Mouse (Mus musculus) liver, embryonic 12.5 days (tissue): ENCODE measurements around the gene Slc25a28. TPM values are rescaled to one million over a fixed set of nuclear protein-coding genes. Genes with fewer than 3 reads are reported as not detected.
A peak's percentile ranks its signal among the peaks of the same experiment; 100 is the strongest.

ENCODE experiments used
- ATAC-seq: fragments of 200-750 bp; cut with Nextera tagmentation; 2 replicates; pipeline ENCODE4 v1.8.0; 2017; ENCODE audit warnings: moderate number of reproducible peaks, mild to moderate bottlenecking, moderate library complexity
- H3K27ac ChIP-seq: fragments of 300-500 bp; sonication (generic); 2 replicates; pipeline ENCODE4 v1.5.1; 2016; ENCODE audit warnings: mild to moderate bottlenecking
- H3K27me3 ChIP-seq: fragments of 300-500 bp; sonication (generic); replicated peaks from 2 replicates; pipeline ENCODE4 v1.6.1; 2016; ENCODE audit warnings: mild to moderate bottlenecking, moderate library complexity
- H3K36me3 ChIP-seq: fragments of 300-500 bp; sonication (generic); 2 replicates; pipeline ENCODE4 v1.6.1; 2016; ENCODE audit warnings: mild to moderate bottlenecking, moderate library complexity
- H3K4me1 ChIP-seq: fragments of 300-500 bp; sonication (generic); 2 replicates; pipeline ENCODE4 v1.6.1; 2016
- H3K4me2 ChIP-seq: fragments of 300-500 bp; sonication (generic); 2 replicates; pipeline ENCODE4 v1.6.1; 2016; ENCODE audit warnings: mild to moderate bottlenecking, moderate library complexity
- H3K4me3 ChIP-seq: fragments of 300-500 bp; sonication (generic); 2 replicates; pipeline ENCODE4 v1.5.1; 2016; ENCODE audit warnings: mild to moderate bottlenecking, moderate library complexity
- H3K9ac ChIP-seq: fragments of 300-500 bp; sonication (generic); 2 replicates; pipeline ENCODE4 v1.6.1; 2016; ENCODE audit warnings: mild to moderate bottlenecking, moderate library complexity
- H3K9me3 ChIP-seq: fragments of 300-500 bp; sonication (generic); replicated peaks from 2 replicates; pipeline ENCODE4 v1.6.1; 2016; ENCODE audit warnings: mild to moderate bottlenecking, moderate library complexity
- WGBS: fragments of 180-500 bp; shearing (Covaris S2); methylation state at CpG from one replicate; pipeline ENCODE4 v1.1.7; 2016; ENCODE audit not compliant: insufficient replicate concordance; 5-methylcytosine and 5-hydroxymethylcytosine counted together
- polyA plus RNA-seq: library from polyadenylated mRNA; unstranded; fragments of >200 nt; fragmentation: Nextera tagmentation; extraction: Ambion mirVana; gene quantifications from 2 replicates; pipeline ENCODE4 v1.2.1, GENCODE M21; 2016

The Slc25a28 gene
- polyA plus RNA-seq, 1 experiment from 2014 or later: 13.4 TPM

DNA sequence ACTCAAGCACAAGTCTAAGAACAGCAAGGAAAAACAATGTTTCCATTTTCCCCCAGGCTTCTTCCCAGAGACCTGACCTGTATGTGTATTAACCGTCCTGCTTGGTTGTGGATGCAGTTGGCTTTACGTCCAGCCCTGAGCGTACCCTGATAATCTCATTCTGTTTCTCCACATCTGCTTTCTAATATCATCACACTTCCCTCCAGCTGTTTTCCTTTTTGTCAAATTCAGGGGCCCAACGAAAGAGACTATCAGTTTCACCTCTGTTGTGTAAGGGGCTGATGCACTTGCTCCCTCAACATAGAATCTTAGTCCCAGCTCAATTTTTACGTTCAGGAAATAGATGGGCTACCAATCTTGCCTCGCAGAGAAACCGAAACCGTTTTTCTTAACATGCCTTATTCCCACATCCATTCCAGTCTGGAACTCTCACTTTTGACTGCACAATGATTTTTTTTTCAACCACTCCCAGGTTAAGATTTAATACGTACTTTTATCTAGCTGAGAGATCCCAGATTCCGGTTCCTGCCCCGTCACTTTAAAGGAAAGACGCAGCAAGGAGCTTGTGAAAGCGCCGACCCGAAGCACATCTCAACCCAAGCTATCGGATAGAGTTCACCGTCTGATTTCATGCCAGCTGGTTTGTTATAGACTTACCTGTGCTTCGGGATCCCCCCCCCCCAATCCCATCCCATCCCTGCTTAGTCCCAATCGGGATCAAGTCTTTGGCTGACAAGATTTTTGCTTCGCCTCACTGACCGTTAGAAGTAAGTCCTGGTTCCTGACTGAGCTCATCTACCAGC is 967 bp downstream of the Slc25a28 start:
- H3K9ac ChIP-seq: peak overlapping the region; percentile 96
- H3K27ac ChIP-seq: peak overlapping the region; percentile 91
- peak overlapping the region; percentile 93 for H3K4me2 ChIP-seq
- H3K9me3 ChIP-seq: no peaks in the 10 kb centered on the region
- peaks cover 48% of the 10 kb centered on the region for H3K4me1 ChIP-seq
- ATAC-seq: no peak
- 3% methylated on average over 21 of the region's 21 CpGs for WGBS
- H3K27me3 ChIP-seq: no peaks in the 10 kb centered on the region
- peak overlapping the region; percentile 96 for H3K4me3 ChIP-seq
- peaks cover 6% of the 10 kb centered on the region; the same call in 1 of the 2 replicates for H3K36me3 ChIP-seq

DNA sequence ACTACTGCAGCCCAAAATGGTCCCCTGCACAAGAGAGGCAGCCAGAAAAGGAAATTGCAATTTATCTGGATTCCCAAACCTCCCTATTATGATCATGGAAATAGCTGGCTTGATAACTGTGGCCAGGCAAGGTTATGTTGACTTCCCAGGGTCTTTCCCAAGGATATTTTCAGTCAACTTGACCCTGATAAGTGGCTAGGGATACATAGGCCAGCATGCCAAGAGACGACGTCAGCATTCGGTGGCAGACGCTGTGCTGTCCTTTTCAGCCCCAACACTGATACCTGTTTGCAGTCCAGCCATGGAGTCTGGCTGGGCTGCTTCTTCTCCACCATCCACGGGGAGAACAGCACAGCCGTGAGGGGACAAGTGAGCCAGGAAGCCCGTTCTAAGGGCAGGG is 3.6 kb downstream of the Slc25a28 start:
- H3K9ac ChIP-seq: no peak overlapping the region
- ATAC-seq: no peak
- H3K9me3 ChIP-seq: no peaks in the 10 kb centered on the region
- no peak overlapping the region for H3K4me3 ChIP-seq
- peaks cover 15% of the 10 kb centered on the region for H3K36me3 ChIP-seq
- 76% methylated on average over 7 of the region's 7 CpGs for WGBS
- H3K4me2 ChIP-seq: no peak overlapping the region
- H3K27me3 ChIP-seq: no peaks in the 10 kb centered on the region
- no peak overlapping the region for H3K27ac ChIP-seq
- peaks cover 38% of the 10 kb centered on the region for H3K4me1 ChIP-seq

DNA sequence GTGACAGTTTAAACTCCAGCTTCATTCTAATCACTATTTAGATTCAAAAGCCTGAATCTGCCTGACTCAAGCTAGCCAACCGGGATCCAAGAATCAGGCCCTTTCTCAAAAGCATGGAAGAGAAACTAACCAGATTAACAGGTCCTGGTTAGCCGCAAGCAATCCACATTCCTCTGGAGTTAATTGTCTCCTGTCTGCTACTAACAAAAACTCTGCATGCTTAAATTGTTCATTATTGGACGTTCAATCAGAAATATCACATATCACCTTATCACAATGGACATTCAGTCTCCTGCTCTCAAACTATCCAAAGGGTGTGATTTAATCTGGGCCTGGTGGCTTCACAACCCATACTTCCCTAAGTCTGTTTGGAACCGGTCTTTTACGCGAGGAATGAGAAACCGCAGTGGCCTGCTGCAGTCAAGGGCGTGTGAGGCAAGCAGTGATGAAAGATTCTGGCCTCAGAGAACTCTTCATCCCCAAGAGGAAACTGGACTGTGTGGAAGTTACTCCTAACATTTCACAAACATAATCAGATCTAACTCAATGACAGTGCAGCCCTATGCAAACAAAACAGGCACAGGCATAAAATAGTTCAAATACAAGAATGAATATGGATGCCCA is 5.4 kb downstream of the Slc25a28 start:
- Histone ChIP-seq H3K27me3 (no peaks in the 10 kb centered on the region), H3K4me1 (peaks cover 36% of the 10 kb centered on the region), H3K4me3 (no peak overlapping the region), H3K4me2 (no peak overlapping the region), H3K36me3 (peaks cover 29% of the 10 kb centered on the region), H3K9me3 (no peaks in the 10 kb centered on the region), H3K9ac (no peak overlapping the region), H3K27ac (no peak overlapping the region)
- 73% methylated on average over 8 of the region's 8 CpGs for WGBS
- no peak for ATAC-seq

DNA sequence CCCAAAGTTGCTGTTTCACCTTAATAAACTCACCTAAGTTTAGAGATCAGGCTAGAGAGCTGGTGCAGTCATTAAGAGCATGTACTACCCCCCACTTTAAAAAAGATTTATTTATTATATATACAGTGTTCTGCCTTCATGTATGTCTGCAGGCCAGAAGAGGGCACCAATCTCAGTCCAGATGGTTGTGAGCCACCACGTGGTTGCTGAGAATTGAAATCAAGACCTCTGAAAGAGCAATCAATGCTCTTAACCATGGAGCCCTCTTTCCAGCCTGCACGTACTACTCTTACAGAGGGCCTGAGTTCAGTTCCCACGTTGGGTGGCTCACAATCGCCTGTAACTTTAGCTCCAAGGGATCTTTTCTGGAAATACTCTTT is 7.3 kb downstream of the Slc25a28 start:
- H3K27ac ChIP-seq: no peak overlapping the region
- H3K4me2 ChIP-seq: no peak overlapping the region
- H3K4me1 ChIP-seq: peaks cover 23% of the 10 kb centered on the region
- WGBS: 53% methylated on average over 4 of the region's 4 CpGs
- H3K4me3 ChIP-seq: no peak overlapping the region
- no peak overlapping the region for H3K9ac ChIP-seq
- no peaks in the 10 kb centered on the region for H3K9me3 ChIP-seq
- no peaks in the 10 kb centered on the region for H3K27me3 ChIP-seq
- ATAC-seq: no peak
- peaks cover 45% of the 10 kb centered on the region for H3K36me3 ChIP-seq

DNA sequence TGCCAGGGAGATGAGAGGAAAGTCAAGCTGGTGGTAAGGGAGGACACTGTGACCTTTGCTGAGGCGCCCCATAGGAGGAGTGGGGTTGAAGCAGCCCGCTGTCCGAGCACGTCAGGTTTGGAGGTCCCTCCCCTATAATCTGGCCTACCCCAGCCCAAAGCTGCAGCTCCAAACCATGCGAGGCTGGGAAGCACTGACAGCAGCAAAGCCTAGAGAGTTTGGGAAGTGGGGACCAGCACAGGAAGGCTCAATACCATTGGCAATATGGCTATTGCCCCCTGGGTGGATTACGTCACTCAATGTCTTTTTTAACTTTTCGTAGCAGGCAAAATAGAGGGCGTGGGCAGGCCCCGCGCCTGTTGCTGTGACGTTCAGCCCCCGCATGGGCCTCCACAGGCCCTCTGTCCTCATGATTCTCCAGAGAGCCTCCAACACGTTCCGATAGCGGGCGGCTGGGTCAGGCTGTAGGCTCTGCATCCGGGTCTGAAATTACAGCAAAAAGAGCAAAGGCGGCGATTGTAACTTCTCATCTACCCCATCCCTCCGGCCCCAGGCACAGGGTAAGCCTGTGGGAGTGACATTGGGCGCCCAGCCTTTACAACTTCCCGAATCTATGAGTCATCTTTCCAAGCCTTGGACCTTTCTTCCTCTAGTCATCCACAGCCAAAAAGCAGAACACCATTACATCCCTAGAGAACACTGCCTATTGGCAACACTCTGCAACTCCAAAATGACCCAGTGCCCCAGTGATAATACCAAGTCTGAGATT is 7.8 kb downstream of the Slc25a28 start:
- H3K36me3 ChIP-seq: peaks cover 45% of the 10 kb centered on the region
- ATAC-seq: no peak
- no peak overlapping the region for H3K27ac ChIP-seq
- H3K27me3 ChIP-seq: no peaks in the 10 kb centered on the region
- H3K4me3 ChIP-seq: no peak overlapping the region
- no peak overlapping the region for H3K4me2 ChIP-seq
- H3K9me3 ChIP-seq: no peaks in the 10 kb centered on the region
- H3K4me1 ChIP-seq: peaks cover 18% of the 10 kb centered on the region; the same call in 1 of the 2 replicates
- 78% methylated on average over 22 of the region's 22 CpGs for WGBS
- H3K9ac ChIP-seq: no peak overlapping the region

DNA sequence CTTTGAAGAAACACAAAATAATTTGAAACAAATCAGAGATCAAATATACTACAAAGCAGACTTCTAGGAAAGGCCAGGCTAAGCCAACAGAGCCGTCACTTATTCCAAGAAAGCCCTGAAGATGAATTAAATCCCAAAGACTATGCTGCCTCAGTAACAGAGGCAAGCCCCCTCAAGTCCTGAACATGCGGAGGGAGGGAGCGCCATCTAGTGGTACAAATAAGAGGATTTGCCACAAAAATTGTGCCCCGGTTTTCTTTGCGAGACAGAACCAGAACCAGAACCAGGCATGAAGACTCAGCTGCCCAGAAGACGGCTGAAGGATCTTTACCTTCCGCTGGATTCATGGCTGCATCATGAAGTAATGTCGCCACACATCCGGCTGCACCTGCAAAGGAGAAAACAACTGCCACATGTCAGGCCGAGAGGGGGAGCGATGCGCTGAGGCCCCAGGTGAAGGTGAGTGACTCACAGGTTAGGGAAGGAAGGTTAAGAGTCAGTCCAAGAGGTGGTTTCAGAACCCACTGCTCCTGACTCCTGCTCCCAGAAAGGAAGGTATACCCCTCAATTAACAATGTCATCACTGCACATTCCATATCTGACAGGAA is 9.1 kb downstream of the Slc25a28 start:
- H3K4me2 ChIP-seq: no peak overlapping the region
- ATAC-seq: no peak
- peaks cover 45% of the 10 kb centered on the region for H3K36me3 ChIP-seq
- H3K27me3 ChIP-seq: no peaks in the 10 kb centered on the region
- 63% methylated on average over 12 of the region's 12 CpGs for WGBS
- no peak overlapping the region for H3K9ac ChIP-seq
- peaks cover 6% of the 10 kb centered on the region; the same call in 1 of the 2 replicates for H3K4me1 ChIP-seq
- no peaks in the 10 kb centered on the region for H3K9me3 ChIP-seq
- H3K4me3 ChIP-seq: no peak overlapping the region
- no peak overlapping the region for H3K27ac ChIP-seq

DNA sequence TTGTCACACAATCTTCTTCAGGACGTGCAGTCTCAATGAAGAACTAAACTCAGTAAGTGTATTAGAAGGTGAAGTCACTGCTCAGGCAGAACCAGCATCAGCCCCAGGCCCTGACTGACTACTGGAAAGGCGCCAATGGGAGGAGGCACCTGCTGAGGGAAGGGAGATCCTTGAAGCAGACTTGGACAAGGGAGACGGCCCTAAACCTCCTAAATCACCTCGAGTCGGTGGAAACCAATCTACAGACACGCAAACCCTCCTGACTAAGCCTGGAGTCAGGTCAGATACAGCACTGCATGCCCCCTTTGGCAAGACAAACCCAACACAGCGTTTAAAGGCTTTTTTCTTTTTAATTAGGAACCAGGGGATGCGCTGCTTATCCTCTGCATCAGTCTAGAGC is 11.2 kb downstream of the Slc25a28 start:
- no peak overlapping the region for H3K9ac ChIP-seq
- H3K36me3 ChIP-seq: peaks cover 39% of the 10 kb centered on the region
- WGBS: 74% methylated on average over 8 of the region's 8 CpGs
- no peak overlapping the region for H3K4me3 ChIP-seq
- no peak overlapping the region for H3K4me2 ChIP-seq
- H3K4me1 ChIP-seq: peaks cover 8% of the 10 kb centered on the region; the same call in 1 of the 2 replicates
- no peak for ATAC-seq
- no peak overlapping the region for H3K27ac ChIP-seq
- no peaks in the 10 kb centered on the region for H3K9me3 ChIP-seq
- no peaks in the 10 kb centered on the region for H3K27me3 ChIP-seq

DNA sequence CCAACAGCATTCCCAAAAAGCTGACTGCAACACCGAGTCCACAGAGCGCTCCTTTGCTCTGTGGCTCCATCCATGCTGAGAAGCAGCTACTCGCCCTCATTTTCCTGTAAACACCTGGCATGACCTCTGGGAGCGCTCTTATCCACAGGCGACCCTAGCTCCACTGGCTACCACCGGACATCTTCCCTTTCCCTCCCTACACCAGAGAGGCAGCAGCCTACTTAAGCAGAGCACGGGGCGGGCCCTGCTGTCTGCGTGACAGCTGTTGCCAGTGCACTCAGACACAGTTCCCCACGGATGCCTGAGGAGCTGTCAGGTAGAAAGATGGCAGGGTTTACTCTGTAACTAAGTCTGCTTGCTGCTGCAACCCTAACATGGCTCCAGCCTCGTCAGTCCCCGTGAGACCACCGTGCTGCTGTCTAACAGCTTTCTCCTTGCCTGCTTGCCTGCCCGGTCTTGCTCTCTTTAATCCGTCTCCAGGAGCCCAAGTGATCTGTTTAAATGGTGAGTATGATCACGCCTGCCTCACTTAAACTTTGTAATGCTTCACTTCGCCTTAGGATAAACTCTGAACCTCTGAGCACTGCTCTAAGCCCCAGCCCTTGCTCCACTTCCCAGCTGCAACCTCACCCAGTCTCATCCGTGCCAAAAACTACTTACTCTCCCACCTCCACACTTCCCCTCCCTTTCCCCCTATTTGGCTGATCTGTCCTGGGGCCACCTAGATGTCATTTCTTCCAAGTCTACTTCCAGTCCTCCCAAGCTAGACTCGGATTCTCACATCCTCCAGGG is 12.3 kb downstream of the Slc25a28 start:
- H3K4me2 ChIP-seq: no peak overlapping the region
- no peaks in the 10 kb centered on the region for H3K9me3 ChIP-seq
- peaks cover 39% of the 10 kb centered on the region for H3K36me3 ChIP-seq
- no peaks in the 10 kb centered on the region for H3K27me3 ChIP-seq
- no peak for ATAC-seq
- H3K9ac ChIP-seq: no peak overlapping the region
- WGBS: 62% methylated on average over 19 of the region's 19 CpGs
- no peak overlapping the region for H3K4me3 ChIP-seq
- peaks cover 6% of the 10 kb centered on the region; the same call in 1 of the 2 replicates for H3K4me1 ChIP-seq
- H3K27ac ChIP-seq: no peak overlapping the region

DNA sequence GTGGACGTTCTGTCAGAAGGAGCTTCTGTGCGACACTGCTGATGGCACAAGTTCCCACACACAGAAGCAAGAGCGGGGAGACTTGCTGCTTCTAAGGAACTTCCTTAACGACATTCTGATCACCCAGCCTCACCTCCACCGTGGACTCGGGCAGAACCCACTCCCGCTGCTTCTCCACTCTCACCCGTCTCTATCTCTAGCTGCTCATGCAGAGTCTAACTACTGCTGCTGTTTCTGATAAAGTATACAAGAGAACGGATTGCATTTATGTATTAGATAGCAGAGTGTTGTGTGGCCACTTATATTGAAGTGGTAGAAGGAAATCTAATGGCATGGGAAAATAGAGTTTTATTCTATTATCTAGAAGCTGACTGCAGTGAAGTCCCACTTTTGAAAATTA is 13.9 kb downstream of the Slc25a28 start:
- ATAC-seq: no peak
- Histone ChIP-seq H3K36me3 (peaks cover 27% of the 10 kb centered on the region), H3K27ac (no peak overlapping the region), H3K9me3 (no peaks in the 10 kb centered on the region), H3K4me1 (peaks cover 3% of the 10 kb centered on the region; the same call in 1 of the 2 replicates), H3K9ac (no peak overlapping the region), H3K4me3 (no peak overlapping the region), H3K27me3 (0 out of 2 replicates have a peak, but pooled peaks cover 3% of the 10 kb centered on the region), H3K4me2 (no peak overlapping the region)
- WGBS: 37% methylated on average over 9 of the region's 9 CpGs

DNA sequence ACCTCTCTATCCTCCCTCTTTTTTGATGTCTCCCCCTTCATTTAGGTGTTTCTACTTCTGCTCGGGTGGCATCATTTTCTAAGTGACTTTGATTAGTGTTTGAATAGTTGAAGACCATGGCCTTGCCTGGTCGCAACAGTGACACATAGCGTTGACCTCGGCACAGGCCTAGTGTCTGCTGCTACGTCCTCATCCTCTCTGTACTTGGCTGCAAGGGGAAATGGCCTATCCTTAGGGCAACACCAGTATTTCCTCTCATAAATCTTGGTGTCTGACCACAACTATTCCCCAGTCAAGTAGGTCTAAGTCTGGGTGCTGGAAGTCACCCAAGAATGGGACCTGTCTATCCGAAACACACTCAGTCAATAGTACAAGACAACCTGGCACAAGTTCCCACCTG is 15.0 kb downstream of the Slc25a28 start:
- H3K4me2 ChIP-seq: no peak overlapping the region
- no peak overlapping the region for H3K9ac ChIP-seq
- peaks cover 3% of the 10 kb centered on the region; the same call in 1 of the 2 replicates for H3K4me1 ChIP-seq
- no peak for ATAC-seq
- peaks cover 20% of the 10 kb centered on the region for H3K36me3 ChIP-seq
- H3K27ac ChIP-seq: no peak overlapping the region
- no peak overlapping the region for H3K4me3 ChIP-seq
- WGBS: 65% methylated on average over 6 of the region's 6 CpGs
- H3K9me3 ChIP-seq: no peaks in the 10 kb centered on the region
- H3K27me3 ChIP-seq: peaks cover 10% of the 10 kb centered on the region
